Mouse (Mus musculus) adrenal gland, postnatal 36 days (tissue): Measurements from ENCODE around the gene Prr32. TPM values are rescaled to one million over a fixed set of nuclear protein-coding genes. Genes with fewer than 3 reads are reported as not detected.

Source experiments
- DNase-seq, 2 experiments: peaks; one replicate each; pipeline ENCODE4 v3.0.0; 2021; ENCODE audit warnings: mixed read lengths in 1 of 2
- long read RNA-seq, 2 experiments: library from polyadenylated mRNA; stranded (forward); transcript quantifications; one replicate each; pipeline ENCODE4 v2.0.0; 2021; ENCODE audit warnings: borderline sequencing depth in 2 of 2
- total RNA-seq, 2 experiments: library from RNA; stranded (reverse); gene quantifications; 2 replicates each; pipeline ENCODE4 v1.2.3; 2021

Prr32 gene
- not detected for total RNA-seq
- long read RNA-seq, experiment 1 = 0 reads
- long read RNA-seq, experiment 2 = 0 reads

- DNase-seq = no peak
Measured at GRCm38 (mm10) chrX:45090604-45091003, at the start of gene Prr32. Gene Prr32, plus strand, starts transcription at chrX:45090904.
